Mouse (Mus musculus): ENCODE results near the gene Uchl5. TPM values are rescaled to one million over a fixed set of nuclear protein-coding genes. Genes with fewer than 3 reads are reported as not detected.

Uchl5 gene
- total RNA-seq, 1 experiment from 2014 or later = 27.7 TPM

DNA sequence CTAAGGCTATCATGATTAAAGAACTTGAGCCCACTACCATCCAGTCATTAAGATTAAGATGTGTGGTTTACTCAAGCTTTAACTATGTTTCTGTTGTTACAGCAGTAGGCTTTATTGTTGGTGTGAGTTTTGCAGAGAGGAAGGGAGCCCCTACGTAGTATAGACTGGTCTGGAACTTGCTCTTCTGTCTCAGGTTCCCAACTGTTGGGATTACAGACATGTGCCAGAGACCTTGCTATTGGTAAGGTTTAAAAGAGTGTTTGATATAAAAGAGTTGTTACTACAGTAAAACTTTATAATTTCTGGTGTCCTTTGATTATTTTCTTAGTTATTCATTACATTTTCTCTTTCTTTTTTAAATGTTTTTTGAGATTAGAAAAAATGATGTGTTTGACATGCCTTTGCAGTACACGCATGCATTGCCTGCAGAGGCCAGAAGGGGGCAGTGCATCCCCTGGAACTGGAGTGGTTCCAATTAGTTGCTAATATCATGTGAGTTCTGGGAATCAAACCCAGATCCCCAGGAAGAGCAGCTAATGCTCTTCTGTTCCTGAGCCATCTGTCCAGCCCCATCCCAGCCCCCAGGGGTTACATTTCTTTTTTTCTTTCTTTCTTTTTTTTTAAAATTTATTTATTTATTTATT lies 11.6 kb downstream of the Uchl5 start:
- DNase-seq = peak; percentile 74

DNA sequence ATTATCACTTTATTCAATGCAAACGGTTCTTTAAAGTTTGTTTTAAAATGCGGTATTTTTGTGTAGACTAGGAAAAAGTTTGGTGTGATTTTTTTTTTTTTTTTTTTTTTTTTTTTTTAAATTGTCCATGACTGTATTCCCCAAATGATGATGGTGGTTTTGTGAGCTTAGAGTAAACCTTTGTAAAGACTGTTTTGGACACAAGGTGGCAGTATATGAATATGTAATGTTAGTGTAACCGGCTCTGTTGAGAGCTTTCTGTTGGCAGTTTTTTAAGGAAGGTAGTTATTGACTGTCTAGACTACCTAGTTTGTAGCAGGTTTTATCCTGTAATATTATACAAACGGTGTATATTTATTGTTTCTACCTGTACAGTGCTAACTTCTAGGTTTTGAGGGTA lies 26.5 kb downstream of the Uchl5 start:
- DNase-seq = peak; percentile 6

DNA sequence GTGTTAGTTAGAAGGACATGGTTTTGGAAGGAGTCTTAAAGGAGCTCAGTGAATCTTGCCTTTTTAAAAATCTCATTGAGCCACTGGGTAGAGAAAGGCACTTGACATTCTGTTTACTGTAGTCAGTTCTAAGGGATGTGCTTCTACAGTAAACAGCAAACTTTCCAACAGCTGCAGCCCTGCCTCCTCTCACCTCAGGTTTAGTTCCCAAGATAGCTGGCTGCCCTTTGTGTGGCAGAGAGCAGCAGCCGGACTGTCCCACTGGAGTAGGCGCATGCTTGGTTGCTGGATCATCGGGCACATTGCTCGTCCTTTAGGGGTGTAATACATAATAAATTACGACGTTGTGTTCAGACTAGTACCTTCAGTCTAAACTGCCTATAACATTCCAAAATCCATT lies 32.0 kb downstream of the Uchl5 start:
- DNase-seq = peak; percentile 29

DNA sequence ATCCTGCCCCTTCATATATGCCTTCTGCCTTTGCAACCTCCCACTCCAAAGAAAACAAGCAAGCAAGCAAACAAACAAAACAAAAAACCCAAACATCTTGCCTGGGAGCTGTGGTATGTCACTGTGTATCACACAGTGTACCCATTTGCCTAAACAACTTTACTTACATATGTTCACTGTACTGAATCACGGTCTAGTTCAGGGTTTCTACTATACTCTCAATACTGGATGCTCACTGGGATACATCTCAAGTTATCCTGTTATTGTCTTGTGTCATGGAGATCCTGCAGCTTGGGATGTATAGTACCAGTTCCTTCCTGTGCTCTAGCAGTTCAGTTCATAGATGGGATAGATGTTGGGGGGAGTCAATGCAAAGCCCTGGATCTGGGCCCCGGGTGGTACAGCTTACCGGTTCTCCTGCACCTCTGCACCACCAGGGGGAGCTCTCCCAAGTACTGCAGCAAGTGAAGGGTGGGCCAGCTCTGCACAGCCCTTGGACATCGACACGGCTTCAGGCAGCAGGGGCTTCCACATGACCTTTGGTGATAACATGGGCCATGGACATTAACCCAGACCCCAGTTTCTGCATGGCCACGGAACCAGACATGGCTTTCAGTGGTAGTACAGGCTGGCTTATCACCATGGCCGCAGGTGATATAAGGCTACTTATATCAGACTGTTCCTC lies 36.7 kb downstream of the Uchl5 start:
- peak; percentile 91 for DNase-seq

DNA sequence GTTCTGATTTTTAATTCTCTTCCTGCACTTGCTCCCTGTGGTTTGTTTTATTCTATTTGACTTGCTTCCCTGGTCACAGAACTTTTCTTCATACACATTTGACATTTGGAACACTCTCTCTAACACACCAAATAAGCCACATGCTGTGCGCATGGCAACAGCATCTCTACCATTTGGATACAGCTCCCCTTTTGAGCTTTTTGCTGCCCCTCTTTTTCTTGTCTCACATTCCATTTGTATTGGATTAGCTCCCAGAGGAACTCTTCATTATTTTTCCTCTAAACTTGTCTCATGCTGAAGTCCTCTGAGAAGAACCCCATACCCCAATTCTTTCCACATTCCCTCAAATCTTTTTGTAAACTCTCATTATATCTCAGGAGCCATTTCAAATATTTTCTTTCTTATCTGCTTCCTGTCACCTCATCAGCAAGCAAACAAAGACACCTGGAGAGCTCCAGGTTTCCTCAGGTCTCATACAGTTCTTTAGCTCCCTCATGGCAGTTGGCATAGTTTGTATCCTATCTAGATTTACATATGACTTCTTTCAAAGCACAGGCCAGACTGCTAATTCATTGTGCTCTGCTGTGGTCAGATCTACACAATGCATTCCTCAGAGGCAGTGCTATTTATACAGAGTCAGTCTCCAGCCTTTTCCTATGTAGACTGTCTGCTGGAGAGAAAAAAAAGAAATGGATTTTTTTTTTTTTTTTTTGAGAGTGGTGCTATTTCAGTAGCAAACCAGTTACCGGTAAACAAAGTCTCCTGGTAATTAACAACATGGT lies 43.2 kb downstream of the Uchl5 start:
- DNase-seq = no peak

DNA sequence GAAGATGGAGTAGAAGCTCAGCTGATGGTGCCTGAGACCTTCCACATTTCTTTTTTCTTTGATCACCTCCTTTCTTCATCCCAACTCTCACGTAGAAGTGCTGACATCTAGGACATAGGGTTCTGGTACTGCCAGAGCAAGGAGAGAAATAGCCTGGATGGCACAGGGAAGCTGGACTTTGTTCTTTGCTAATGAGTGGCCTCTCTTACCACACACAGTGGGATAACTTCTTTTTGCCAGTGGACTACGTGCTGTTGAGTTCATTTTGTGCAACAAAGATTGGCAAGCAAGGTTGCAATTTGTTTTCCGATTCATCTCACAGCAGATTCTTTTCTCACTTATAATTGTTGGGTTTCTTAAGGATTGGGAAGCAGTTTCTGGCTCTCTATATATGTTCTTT lies 45.6 kb downstream of the Uchl5 start:
- no peak for DNase-seq

DNA sequence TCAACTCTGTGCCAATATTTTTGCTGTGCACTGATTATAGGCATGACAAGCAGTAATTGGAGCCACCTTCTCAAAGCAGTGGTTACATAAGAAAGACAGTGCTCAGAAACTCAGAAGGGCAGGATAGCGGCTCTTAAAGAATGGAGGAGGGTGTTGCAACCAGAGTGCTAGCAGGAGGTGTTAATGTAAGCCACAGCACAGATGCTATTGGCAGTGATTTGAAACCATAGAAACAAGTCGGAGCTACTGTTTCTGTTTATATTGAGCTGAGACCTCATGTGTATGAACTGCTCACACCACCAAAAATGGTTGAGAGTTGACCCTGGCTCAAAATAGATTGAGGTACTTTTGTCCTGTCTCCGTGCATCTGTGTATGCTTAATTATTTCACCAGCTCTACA lies 53.6 kb downstream of the Uchl5 start:
- DNase-seq = no peak

DNA sequence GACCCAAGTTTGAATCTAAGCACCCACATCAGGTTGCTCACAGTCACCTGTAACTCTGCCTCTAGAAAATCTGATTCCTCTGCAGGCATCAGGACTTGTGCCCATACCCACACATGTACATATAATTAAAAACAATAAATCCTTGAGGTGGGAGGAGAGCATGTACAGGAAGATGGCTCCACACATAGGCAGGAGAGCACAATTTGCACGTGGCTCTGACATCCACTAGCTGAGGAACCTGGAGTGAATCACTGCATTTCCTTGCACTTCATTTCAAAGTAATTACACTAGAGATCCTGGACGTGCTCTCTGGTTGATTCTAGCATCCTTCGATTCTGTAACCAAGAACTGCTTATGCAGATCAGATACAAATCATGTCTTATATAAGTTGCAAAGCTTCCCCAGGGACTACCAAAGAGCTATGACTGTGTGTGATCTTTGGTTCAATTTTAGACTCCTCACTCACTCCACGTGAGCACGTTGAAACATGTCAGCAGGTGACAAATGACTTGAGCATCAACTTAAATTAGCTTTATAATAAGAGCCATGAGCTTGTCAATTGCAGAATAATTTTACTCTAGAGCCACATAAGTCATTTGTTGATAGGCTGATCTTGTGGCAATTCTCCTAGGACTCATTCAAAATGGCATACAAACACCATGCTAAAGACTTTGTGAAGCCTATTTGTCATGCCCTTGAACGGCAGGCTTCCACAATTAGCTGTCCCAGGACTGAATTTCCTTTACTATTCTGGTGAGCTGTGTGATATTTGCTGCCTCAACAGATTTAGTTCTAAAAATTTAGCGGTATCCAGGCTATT lies 59.5 kb downstream of the Uchl5 start:
- no peak for DNase-seq

DNA sequence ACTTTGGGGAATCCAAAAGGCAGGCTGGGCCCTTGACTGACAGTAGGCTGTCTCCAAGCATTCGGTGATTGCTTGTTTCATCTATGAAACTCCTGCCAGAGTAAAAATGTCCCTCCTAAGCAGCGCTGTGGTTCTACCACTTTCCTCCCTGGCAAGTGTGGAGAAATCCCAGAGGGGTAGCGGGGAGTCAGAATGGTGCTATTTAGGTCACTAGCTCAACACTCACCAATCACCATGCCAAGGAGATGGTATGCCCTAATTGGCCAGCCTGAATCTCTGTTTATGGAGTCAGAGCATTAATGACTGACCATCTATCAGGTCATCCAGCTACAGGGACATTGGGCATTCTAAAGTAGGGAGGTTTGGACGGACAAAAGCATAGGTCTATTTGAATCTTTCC lies 60.6 kb downstream of the Uchl5 start:
- DNase-seq = peak; percentile 15

DNA sequence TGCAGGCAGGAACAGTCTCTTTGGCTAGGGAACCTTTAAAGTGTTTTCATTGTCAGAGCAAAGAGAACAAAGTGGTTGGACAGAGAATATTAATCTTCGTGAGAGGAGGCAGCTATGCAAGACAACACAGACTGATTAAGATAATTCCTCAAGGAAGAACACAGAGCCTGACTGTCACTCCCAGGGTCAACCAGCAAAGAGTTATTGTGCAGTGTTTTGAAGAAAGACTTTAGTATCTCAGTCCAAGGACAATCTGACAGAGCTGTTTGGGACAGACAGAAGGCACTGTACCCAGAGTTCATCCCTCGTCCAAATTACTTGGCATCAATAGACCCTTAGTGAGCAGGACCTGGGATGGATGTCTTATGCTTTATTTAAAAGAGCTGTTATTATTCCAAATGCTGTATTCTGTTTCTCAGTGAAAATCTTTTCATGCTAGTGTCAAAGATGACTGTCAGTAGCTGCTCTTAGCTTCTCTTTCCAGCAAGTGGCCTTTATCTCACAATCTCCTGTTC lies 61.9 kb downstream of the Uchl5 start:
- DNase-seq = peak; percentile 50

DNA sequence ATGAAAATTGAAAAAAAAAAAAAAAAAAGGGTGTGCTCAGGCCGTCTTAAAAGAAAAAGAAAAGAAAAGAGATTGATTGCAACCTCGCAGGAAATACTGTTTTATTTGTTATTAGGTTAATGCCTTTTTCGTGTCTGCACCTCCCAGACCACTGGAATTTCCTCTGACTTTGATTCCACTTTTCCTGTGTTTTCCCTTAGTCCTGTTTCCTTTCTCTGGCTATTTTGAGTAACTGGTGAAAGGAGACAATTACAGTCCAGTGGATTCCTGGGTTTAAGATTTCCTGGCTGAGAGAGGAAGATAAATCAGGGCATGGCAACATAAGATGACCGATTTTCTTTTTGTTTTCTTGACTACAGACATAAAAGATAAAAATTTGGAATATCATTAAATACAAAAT lies 75.3 kb downstream of the Uchl5 start:
- DNase-seq = no peak

DNA sequence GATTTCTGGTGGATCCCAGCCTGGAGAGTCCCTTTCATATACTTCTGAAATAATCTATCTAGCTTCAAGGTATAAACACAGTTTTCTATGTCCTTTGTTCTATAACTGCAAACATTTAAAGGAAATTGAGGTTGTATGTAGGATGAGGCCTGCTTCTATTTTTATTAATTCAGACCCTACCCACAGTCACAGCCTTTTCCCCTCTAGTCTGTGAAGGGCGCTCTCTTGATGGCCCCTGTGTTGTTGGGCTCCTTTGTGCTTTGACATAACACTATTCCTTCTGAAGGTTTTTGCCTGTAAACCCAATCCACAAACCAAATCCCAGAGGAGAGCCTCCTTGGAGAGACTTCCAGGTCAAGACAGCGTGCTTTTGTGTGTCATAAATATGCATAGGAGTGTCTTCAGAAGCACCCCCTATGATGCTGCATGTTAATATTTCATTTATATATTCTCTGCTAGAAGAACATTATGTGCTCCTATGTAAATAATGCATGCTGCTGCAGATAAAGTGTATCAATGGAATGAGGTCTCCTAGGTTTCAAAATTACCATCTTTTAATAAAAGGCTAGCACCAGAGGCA lies 75.8 kb downstream of the Uchl5 start:
- DNase-seq = no peak

DNA sequence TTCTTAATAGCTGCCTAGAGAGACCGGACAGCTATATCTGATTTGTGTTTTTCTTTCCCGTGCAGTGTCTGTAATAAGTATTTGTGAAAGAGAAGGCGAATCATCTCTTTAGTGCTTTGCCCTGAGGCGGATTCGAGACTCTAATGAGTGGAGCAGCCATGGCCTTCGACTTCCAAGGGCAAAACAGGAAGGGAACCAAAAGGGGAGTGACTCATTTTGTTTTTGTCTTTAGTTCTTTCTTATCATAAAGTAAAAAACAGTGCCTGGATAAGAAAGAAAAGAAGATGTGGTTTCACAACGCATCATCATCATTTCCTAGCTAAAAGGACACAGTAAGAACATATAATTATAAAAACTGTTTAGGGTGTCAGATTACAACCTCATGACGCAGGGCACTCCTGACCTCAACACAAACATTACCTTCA lies 76.6 kb downstream of the Uchl5 start:
- peak; percentile 65 for DNase-seq

DNA sequence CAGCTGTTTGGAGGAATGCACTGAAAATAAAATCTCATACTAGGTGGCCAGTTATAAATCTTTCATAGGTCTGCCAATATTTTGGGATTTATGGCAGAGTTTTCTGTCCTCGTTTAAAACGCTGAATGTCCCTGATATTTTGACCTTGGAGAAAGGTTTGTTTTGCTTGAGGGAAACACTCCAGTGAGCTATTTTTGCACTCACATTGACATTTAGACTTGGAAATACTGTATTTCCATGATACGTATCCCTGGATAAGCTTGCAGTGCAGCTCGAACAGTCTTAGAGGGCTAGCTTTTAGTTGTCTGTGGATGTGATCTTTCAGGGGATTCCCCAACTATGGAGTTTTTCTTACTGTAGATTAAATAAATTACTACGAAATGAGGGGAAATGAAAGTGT lies 78.6 kb downstream of the Uchl5 start:
- DNase-seq = no peak

Other genes with a start within 250 kb of the Uchl5 start
- gene B3galt2, start 136.6 kb upstream of the Uchl5 start, total RNA-seq (2021) = 2.7 and 3.4 TPM in 2 replicates
- gene Cdc73, start 74.4 kb upstream of the Uchl5 start, total RNA-seq (2021) = 85.7 and 90.8 TPM in 2 replicates
- 81.3 and 90.8 TPM in 2 replicates for gene Glrx2, start 60.9 kb upstream of the Uchl5 start, total RNA-seq (2021)
- gene Trove2, start 204 bp upstream of the Uchl5 start, total RNA-seq (2021) = 11.0 and 12.6 TPM in 2 replicates
- 381 and 470 TPM in 2 replicates for gene Rgs2, start 226.9 kb downstream of the Uchl5 start, total RNA-seq (2021)

Data from adrenal gland, postnatal 14 days (tissue).